Mouse (Mus musculus): ENCODE results near the gene Gm20379. TPM values are rescaled to one million over a fixed set of nuclear protein-coding genes. Genes with fewer than 3 reads are reported as not detected.

Gene Gm20379
- 0.40 and 1.1 TPM in 2 replicates for polyA plus RNA-seq (2014; fragmentation: Nextera tagmentation; extraction: Ambion mirVana)

GRCm38 (mm10) chr13:92305680-92306079 lies at the start of gene Gm20379:
Gene Gm20379, plus strand, starts transcription at chr13:92305980.
- ATAC-seq (ENCODE audit: low FRiP score) (no peak), DNase-seq (ENCODE audit: low spot score) (no peak)
- Histone ChIP-seq H3K27me3 (ENCODE audit: control insufficient read depth, insufficient read depth, low read length) (no peaks in the 10 kb centered on the region), H3K4me2 (replicated peaks) (no peak within 1 kb of the TSS), H3K36me3 (replicated peaks; ENCODE audit: control insufficient read depth, insufficient read depth) (peaks cover 38% of the 10 kb centered on the region), H3K27ac (no peak within 1 kb of the TSS), H3K9me3 (ENCODE audit: control insufficient read depth, low read length) (no peaks in the 10 kb centered on the region), H3K4me3 (replicated peaks; ENCODE audit: low read length) (no peak within 1 kb of the TSS), H3K9ac (no peak within 1 kb of the TSS), H3K4me1 (replicated peaks; ENCODE audit: control insufficient read depth, insufficient read depth, low read length) (no peaks in the 10 kb centered on the region)
- WGBS = 96% methylated on average over 11 of the region's 11 CpGs

- H3K27me3 ChIP-seq (ENCODE audit: control insufficient read depth, insufficient read depth, low read length) = no peaks in the 10 kb centered on the region
- H3K4me1 ChIP-seq (replicated peaks; ENCODE audit: control insufficient read depth, insufficient read depth, low read length) = no peaks in the 10 kb centered on the region
- no peak for ATAC-seq (ENCODE audit: low FRiP score)
- WGBS = 87% methylated on average over 5 of the region's 5 CpGs
- peaks cover 14% of the 10 kb centered on the region; the same call in 1 of the 2 replicates for H3K36me3 ChIP-seq (replicated peaks; ENCODE audit: control insufficient read depth, insufficient read depth)
- no peak overlapping the region for H3K9ac ChIP-seq
- no peak for DNase-seq (ENCODE audit: low spot score)
- H3K27ac ChIP-seq = no peak overlapping the region
- no peak overlapping the region for H3K4me3 ChIP-seq (replicated peaks; ENCODE audit: low read length)
- H3K4me2 ChIP-seq (replicated peaks) = no peak overlapping the region
- H3K9me3 ChIP-seq (ENCODE audit: control insufficient read depth, low read length) = no peaks in the 10 kb centered on the region
These were observed 44.5 kb upstream of the Gm20379 start for GRCm38 (mm10) chr13:92261329-92261728.

- no peak for ATAC-seq (ENCODE audit: low FRiP score)
- H3K9me3 ChIP-seq (ENCODE audit: control insufficient read depth, low read length) = no peaks in the 10 kb centered on the region
- H3K4me1 ChIP-seq (replicated peaks; ENCODE audit: control insufficient read depth, insufficient read depth, low read length) = no peaks in the 10 kb centered on the region
- WGBS = 87% methylated on average over 6 of the region's 6 CpGs
- no peaks in the 10 kb centered on the region for H3K27me3 ChIP-seq (ENCODE audit: control insufficient read depth, insufficient read depth, low read length)
- H3K27ac ChIP-seq = no peak overlapping the region
- H3K4me3 ChIP-seq (replicated peaks; ENCODE audit: low read length) = no peak overlapping the region
- H3K4me2 ChIP-seq (replicated peaks) = no peak overlapping the region
- no peak for DNase-seq (ENCODE audit: low spot score)
- no peak overlapping the region for H3K9ac ChIP-seq
- H3K36me3 ChIP-seq (replicated peaks; ENCODE audit: control insufficient read depth, insufficient read depth) = 0 out of 2 replicates have a peak, but pooled peaks cover 10% of the 10 kb centered on the region
These were observed 42.2 kb upstream of the Gm20379 start for GRCm38 (mm10) chr13:92263566-92263965.

GRCm38 (mm10) chr13:92267076-92267475 lies 38.7 kb upstream of the Gm20379 start:
- WGBS = 94% methylated on average over 3 of the region's 3 CpGs
- H3K9ac ChIP-seq = no peak overlapping the region
- no peak for ATAC-seq (ENCODE audit: low FRiP score)
- 0 out of 2 replicates have a peak, but pooled peaks cover 4% of the 10 kb centered on the region for H3K36me3 ChIP-seq (replicated peaks; ENCODE audit: control insufficient read depth, insufficient read depth)
- H3K27ac ChIP-seq = no peak overlapping the region
- H3K4me2 ChIP-seq (replicated peaks) = no peak overlapping the region
- no peaks in the 10 kb centered on the region for H3K4me1 ChIP-seq (replicated peaks; ENCODE audit: control insufficient read depth, insufficient read depth, low read length)
- H3K4me3 ChIP-seq (replicated peaks; ENCODE audit: low read length) = no peak overlapping the region
- H3K9me3 ChIP-seq (ENCODE audit: control insufficient read depth, low read length) = no peaks in the 10 kb centered on the region
- DNase-seq (ENCODE audit: low spot score) = no peak
- no peaks in the 10 kb centered on the region for H3K27me3 ChIP-seq (ENCODE audit: control insufficient read depth, insufficient read depth, low read length)

GRCm38 (mm10) chr13:92274274-92275198 lies 31.2 kb upstream of the Gm20379 start:
- no peak overlapping the region for H3K27ac ChIP-seq

GRCm38 (mm10) chr13:92275292-92275691 lies 30.5 kb upstream of the Gm20379 start:
- H3K9ac ChIP-seq = no peak overlapping the region
- 90% methylated on average over 9 of the region's 9 CpGs for WGBS
- ATAC-seq (ENCODE audit: low FRiP score) (no peak), DNase-seq (ENCODE audit: low spot score) (no peak)
- 0 out of 2 replicates have a peak, but pooled peaks cover 4% of the 10 kb centered on the region for H3K36me3 ChIP-seq (replicated peaks; ENCODE audit: control insufficient read depth, insufficient read depth)
- H3K4me3 ChIP-seq (replicated peaks; ENCODE audit: low read length) = no peak overlapping the region
- H3K27me3 ChIP-seq (ENCODE audit: control insufficient read depth, insufficient read depth, low read length) = no peaks in the 10 kb centered on the region
- H3K4me1 ChIP-seq (replicated peaks; ENCODE audit: control insufficient read depth, insufficient read depth, low read length) = no peaks in the 10 kb centered on the region
- no peak overlapping the region for H3K4me2 ChIP-seq (replicated peaks)
- no peaks in the 10 kb centered on the region for H3K9me3 ChIP-seq (ENCODE audit: control insufficient read depth, low read length)
- no peak overlapping the region for H3K27ac ChIP-seq

More at GRCm38 (mm10) chr13:92274274-92275198, 31.2 kb upstream of the Gm20379 start:
- no peaks in the 10 kb centered on the region for H3K27me3 ChIP-seq (ENCODE audit: control insufficient read depth, insufficient read depth, low read length)
- H3K9me3 ChIP-seq (ENCODE audit: control insufficient read depth, low read length) = no peaks in the 10 kb centered on the region
- DNase-seq (ENCODE audit: low spot score) = no peak
- H3K9ac ChIP-seq = no peak overlapping the region
- no peak overlapping the region for H3K4me3 ChIP-seq (replicated peaks; ENCODE audit: low read length)
- no peak overlapping the region for H3K4me2 ChIP-seq (replicated peaks)
- no peaks in the 10 kb centered on the region for H3K4me1 ChIP-seq (replicated peaks; ENCODE audit: control insufficient read depth, insufficient read depth, low read length)
- 74% methylated on average over 14 of the region's 14 CpGs for WGBS
- 0 out of 2 replicates have a peak, but pooled peaks cover 4% of the 10 kb centered on the region for H3K36me3 ChIP-seq (replicated peaks; ENCODE audit: control insufficient read depth, insufficient read depth)
- ATAC-seq (ENCODE audit: low FRiP score) = no peak

GRCm38 (mm10) chr13:92277027-92277426 lies 28.8 kb upstream of the Gm20379 start:
- Histone ChIP-seq H3K27ac (no peak overlapping the region), H3K36me3 (replicated peaks; ENCODE audit: control insufficient read depth, insufficient read depth) (0 out of 2 replicates have a peak, but pooled peaks cover 11% of the 10 kb centered on the region)
- no peak for ATAC-seq (ENCODE audit: low FRiP score)

GRCm38 (mm10) chr13:92291605-92292004 lies 14.2 kb upstream of the Gm20379 start:
- Histone ChIP-seq H3K9ac (no peak overlapping the region), H3K36me3 (replicated peaks; ENCODE audit: control insufficient read depth, insufficient read depth) (peaks cover 8% of the 10 kb centered on the region; the same call in 1 of the 2 replicates), H3K4me1 (replicated peaks; ENCODE audit: control insufficient read depth, insufficient read depth, low read length) (no peaks in the 10 kb centered on the region), H3K4me3 (replicated peaks; ENCODE audit: low read length) (no peak overlapping the region), H3K4me2 (replicated peaks) (no peak overlapping the region), H3K27ac (no peak overlapping the region), H3K27me3 (ENCODE audit: control insufficient read depth, insufficient read depth, low read length) (no peaks in the 10 kb centered on the region), H3K9me3 (ENCODE audit: control insufficient read depth, low read length) (no peaks in the 10 kb centered on the region)
- WGBS = 70% methylated on average over 4 of the region's 4 CpGs
- no peak for ATAC-seq (ENCODE audit: low FRiP score)
- DNase-seq (ENCODE audit: low spot score) = no peak

More at GRCm38 (mm10) chr13:92277027-92277426, 28.8 kb upstream of the Gm20379 start:
- Histone ChIP-seq H3K9me3 (ENCODE audit: control insufficient read depth, low read length) (no peaks in the 10 kb centered on the region), H3K27me3 (ENCODE audit: control insufficient read depth, insufficient read depth, low read length) (no peaks in the 10 kb centered on the region), H3K4me3 (replicated peaks; ENCODE audit: low read length) (no peak overlapping the region), H3K4me1 (replicated peaks; ENCODE audit: control insufficient read depth, insufficient read depth, low read length) (no peaks in the 10 kb centered on the region), H3K9ac (no peak overlapping the region), H3K4me2 (replicated peaks) (no peak overlapping the region)
- DNase-seq (ENCODE audit: low spot score) = no peak
- WGBS = 88% methylated on average over 2 of the region's 2 CpGs

- H3K27ac ChIP-seq = no peak overlapping the region
- H3K4me3 ChIP-seq (replicated peaks; ENCODE audit: low read length) = no peak overlapping the region
- H3K9ac ChIP-seq = no peak overlapping the region
- ATAC-seq (ENCODE audit: low FRiP score) (no peak), DNase-seq (ENCODE audit: low spot score) (no peak)
- H3K27me3 ChIP-seq (ENCODE audit: control insufficient read depth, insufficient read depth, low read length) = no peaks in the 10 kb centered on the region
- H3K9me3 ChIP-seq (ENCODE audit: control insufficient read depth, low read length) = no peaks in the 10 kb centered on the region
- WGBS = 88% methylated on average over 5 of the region's 5 CpGs
- peaks cover 16% of the 10 kb centered on the region; the same call in 1 of the 2 replicates for H3K36me3 ChIP-seq (replicated peaks; ENCODE audit: control insufficient read depth, insufficient read depth)
- no peak overlapping the region for H3K4me2 ChIP-seq (replicated peaks)
- no peaks in the 10 kb centered on the region for H3K4me1 ChIP-seq (replicated peaks; ENCODE audit: control insufficient read depth, insufficient read depth, low read length)
These were observed 11.9 kb upstream of the Gm20379 start for GRCm38 (mm10) chr13:92293883-92294282.
